19 mouse cellular contexts compared by ENCODE assay signal in genomic region chr16:23158957-23159356, GRCm38 (mm10). TPM values are rescaled to one million over a fixed set of nuclear protein-coding genes. Genes with fewer than 3 reads are reported as not detected.
"Had no signal": no experiment of that assay in that cellular context is flagged by ENCODE, and none has a peak within 500 bp of the region (broad histone marks: within the 10 kb centered on the region; RNA-seq: fewer than 3 reads in every experiment).

No protein-coding gene starts in this region.

- H3K9ac ChIP-seq: limb, embryonic 13.5 days; liver, embryonic 14.5 days; midbrain, embryonic 12.5 days; neural tube, embryonic 13.5 days had no signal

- ATAC-seq: midbrain, embryonic 16.5 days had no signal

- DNase-seq: kidney, postnatal 10 days; kidney, postnatal 4 days; left cerebral cortex, postnatal 4 days; lung, adult 18-20 months; right cerebral cortex, postnatal 4 days; spleen, adult 18-20 months; thymus, postnatal 36 days had no signal

- H3K27ac ChIP-seq: layer of hippocampus, adult 2 months; limb, embryonic 13.5 days; liver, embryonic 14.5 days; midbrain, embryonic 12.5 days; neural tube, embryonic 13.5 days had no signal

- H3K36me3 ChIP-seq: limb, embryonic 13.5 days; midbrain, embryonic 12.5 days; neural tube, embryonic 13.5 days had no signal

- H3K4me2 ChIP-seq: limb, embryonic 13.5 days; midbrain, embryonic 12.5 days; neural tube, embryonic 13.5 days had no signal

- H3K4me1 ChIP-seq: limb, embryonic 13.5 days; midbrain, embryonic 12.5 days; neural tube, embryonic 13.5 days had no signal

- H3K27me3 ChIP-seq: limb, embryonic 13.5 days; midbrain, embryonic 12.5 days; neural tube, embryonic 13.5 days had no signal

- H3K4me3 ChIP-seq: layer of hippocampus, adult 2 months; limb, embryonic 13.5 days; midbrain, embryonic 12.5 days; neural tube, embryonic 13.5 days had no signal

- H3K9me3 ChIP-seq: limb, embryonic 13.5 days; midbrain, embryonic 12.5 days; neural tube, embryonic 13.5 days had no signal

RNA-seq across cellular contexts. Expression of gene Adipoq, which starts 12.6 kb away (rescaled TPM):
- total RNA-seq: layer of hippocampus, adult 2 months; layer of hippocampus, postnatal 14 days; left cerebral cortex, adult 18-20 months; left cerebral cortex, postnatal 10 days; left cerebral cortex, postnatal 4 days; megakaryocyte-erythroid progenitor cell, adult 5-6 weeks had no signal
- polyA plus RNA-seq: liver, adult 2 months; liver, embryonic 14.5 days; midbrain, embryonic 12.5 days; midbrain, embryonic 16.5 days; neural tube, embryonic 13.5 days; stomach, embryonic 14.5 days had no signal

RNA-seq across cellular contexts. Expression of gene Rfc4, which starts 31.4 kb away (rescaled TPM):
- polyA plus RNA-seq: liver, adult 2 months had no signal
